Mouse (Mus musculus) brain, embryonic 14.5 days (tissue): ENCODE measurements around the gene Vps52.

Source experiments
- CTCF ChIP-seq: fragments of 200-500 bp; IDR thresholded peaks from 2 replicates; pipeline ENCODE4 v1.5.1; 2012; ENCODE audit warnings: inconsistent platforms, mild to moderate bottlenecking, moderate library complexity, borderline replicate concordance; ENCODE audit not compliant: insufficient read depth, insufficient read length; ENCODE audit errors: extremely low read depth
- POLR2A ChIP-seq: fragments of 200-500 bp; IDR thresholded peaks from 2 replicates; pipeline ENCODE4 v1.6.1; 2012; ENCODE audit warnings: mild to moderate bottlenecking, inconsistent platforms, borderline replicate concordance; ENCODE audit not compliant: poor library complexity, insufficient read depth, insufficient read length, severe bottlenecking; ENCODE audit errors: extremely low read depth

- TF ChIP-seq POLR2A (no peak), CTCF (no peak)
Measured at GRCm38 (mm10) chr17:33931947-33932346, 23.7 kb upstream of the Vps52 start.
